Mouse (Mus musculus) liver, adult 2 months (tissue): ENCODE measurements around the gene Cryzl1. TPM values are rescaled to one million over a fixed set of nuclear protein-coding genes. Genes with fewer than 3 reads are reported as not detected.

ENCODE experiments used
- DNase-seq: peaks from one replicate; pipeline ENCODE4 v3.0.0-alpha.2; 2011; ENCODE audit warnings: low read depth, low spot score; ENCODE audit errors: extremely low read depth
- H3K27ac ChIP-seq: fragments of 200-500 bp; replicated peaks from 2 replicates; pipeline ENCODE4 v1.5.1; 2012; ENCODE audit warnings: low read depth, mild to moderate bottlenecking, control low read depth, inconsistent platforms, low read length; ENCODE audit not compliant: insufficient read depth
- H3K27me3 ChIP-seq: fragments of 200-500 bp; 2 replicates; pipeline ENCODE4 v1.6.1; 2012; ENCODE audit warnings: mild to moderate bottlenecking, moderate library complexity, low read length, inconsistent platforms; ENCODE audit not compliant: control insufficient read depth, insufficient read depth
- H3K36me3 ChIP-seq: fragments of 200-500 bp; 2 replicates; pipeline ENCODE4 v1.6.1; 2012; ENCODE audit warnings: low read length, inconsistent platforms; ENCODE audit not compliant: control insufficient read depth, insufficient read depth
- H3K4me1 ChIP-seq: fragments of 200-500 bp; 2 replicates; pipeline ENCODE4 v1.6.1; 2011; ENCODE audit warnings: low read length; ENCODE audit not compliant: control insufficient read depth, insufficient read depth
- H3K4me3 ChIP-seq: fragments of 200-500 bp; 2 replicates; pipeline ENCODE4 v1.5.1; 2011; ENCODE audit warnings: low read depth, mild to moderate bottlenecking, control low read depth, low read length, moderate library complexity; ENCODE audit not compliant: insufficient read depth
- H3K79me2 ChIP-seq: fragments of 200-500 bp; 2 replicates; pipeline ENCODE4 v1.6.1; 2012; ENCODE audit warnings: inconsistent platforms, mild to moderate bottlenecking, low read length, moderate library complexity; ENCODE audit not compliant: control insufficient read depth, insufficient read depth
- H3K9ac ChIP-seq: fragments of 200-500 bp; 2 replicates; pipeline ENCODE4 v1.6.1; 2012; ENCODE audit warnings: low read depth, mild to moderate bottlenecking, control low read depth, inconsistent platforms, low read length
- CTCF ChIP-seq: fragments of 200-500 bp; IDR thresholded peaks from 2 replicates; pipeline ENCODE4 v1.5.1; 2011; ENCODE audit warnings: low read depth, low read length, control low read depth
- POLR2A ChIP-seq: fragments of 200-500 bp; IDR thresholded peaks from 2 replicates; pipeline ENCODE4 v1.6.1; 2011; ENCODE audit warnings: low read length, control low read depth; ENCODE audit not compliant: insufficient read depth; ENCODE audit errors: extremely low read depth
- WGBS: fragments of 180-500 bp; shearing (Covaris S2); methylation state at CpG from one replicate; pipeline ENCODE4 v1.1.7; 2018; 5-methylcytosine and 5-hydroxymethylcytosine counted together
- polyA plus RNA-seq: library from polyadenylated mRNA; depleted of rRNA; stranded (reverse); fragments of >200 nt; gene quantifications from 2 replicates; pipeline ENCODE4 v1.2.3, GENCODE M21; 2012; rRNA removed
- total RNA-seq: library from RNA; depleted of rRNA; stranded (reverse); fragments of >200 nt; gene quantifications from 2 replicates; pipeline ENCODE4 v1.2.3, GENCODE M21; 2014; rRNA removed

Cryzl1 gene
- total RNA-seq = 23.1 and 24.6 TPM in 2 replicates
- polyA plus RNA-seq = 9.6 and 10.1 TPM in 2 replicates

DNA sequence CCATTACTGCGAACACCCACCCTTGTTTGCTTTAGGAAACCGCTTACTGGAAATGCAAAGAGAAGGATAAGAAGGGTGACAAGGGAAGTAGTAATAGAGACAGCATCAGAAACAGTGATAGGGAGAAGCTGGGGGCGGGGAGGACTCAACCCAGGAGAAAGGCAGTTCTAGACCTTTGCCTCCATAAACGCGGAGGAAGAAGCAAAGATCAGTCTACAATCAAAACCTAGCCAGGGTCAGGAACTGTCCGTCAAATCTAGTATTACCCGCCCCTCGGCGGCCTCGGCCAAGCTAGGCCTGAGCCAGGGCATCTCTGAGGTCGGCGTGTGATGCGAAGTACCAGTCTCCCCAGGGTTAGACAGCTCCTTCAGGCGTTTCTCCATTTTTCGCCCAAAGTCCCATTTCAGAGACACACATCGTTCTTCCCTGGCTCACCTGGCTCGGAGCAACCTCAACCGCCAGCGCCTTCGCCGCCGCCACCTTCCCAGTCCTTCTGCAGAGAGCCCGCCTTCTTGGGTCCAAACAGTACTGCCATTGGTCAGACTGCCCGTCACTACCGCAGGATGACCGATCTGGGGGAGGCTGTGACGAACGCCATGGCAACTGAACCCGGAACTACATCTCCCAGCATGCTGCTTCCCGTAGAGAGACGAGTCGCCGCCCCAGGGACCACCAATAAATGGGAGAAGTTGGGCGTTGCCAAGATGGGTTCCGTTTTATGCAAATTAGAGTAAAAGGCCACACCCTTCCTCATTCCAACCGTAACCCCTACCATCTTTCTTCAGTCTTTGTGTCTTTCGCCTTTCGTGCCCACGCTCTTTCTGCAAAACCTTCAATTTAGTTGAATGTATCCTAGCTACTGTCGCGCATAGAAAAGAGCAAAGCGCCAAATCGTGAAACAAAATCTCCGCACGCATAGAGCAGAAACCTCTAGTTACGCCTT is at the start of gene Cryzl1:
Cryzl1 (minus strand) TSS at position 853 of the 943 bp plus-strand sequence.
- DNase-seq = peak; percentile 100
- under 1% methylated on average over 46 of the region's 46 CpGs for WGBS
- peaks cover 11% of the 10 kb centered on the region for H3K4me1 ChIP-seq
- H3K27ac ChIP-seq = peak within 1 kb of the TSS; percentile 75
- no peak for TF ChIP-seq CTCF
- TF ChIP-seq POLR2A = no peak
- H3K9ac ChIP-seq = peak within 1 kb of the TSS; percentile 97
- no peaks in the 10 kb centered on the region for H3K36me3 ChIP-seq
- H3K27me3 ChIP-seq = no peaks in the 10 kb centered on the region
- peaks cover 25% of the 10 kb centered on the region; the same call in 1 of the 2 replicates for H3K79me2 ChIP-seq
- H3K4me3 ChIP-seq = peak within 1 kb of the TSS; percentile 93

DNA sequence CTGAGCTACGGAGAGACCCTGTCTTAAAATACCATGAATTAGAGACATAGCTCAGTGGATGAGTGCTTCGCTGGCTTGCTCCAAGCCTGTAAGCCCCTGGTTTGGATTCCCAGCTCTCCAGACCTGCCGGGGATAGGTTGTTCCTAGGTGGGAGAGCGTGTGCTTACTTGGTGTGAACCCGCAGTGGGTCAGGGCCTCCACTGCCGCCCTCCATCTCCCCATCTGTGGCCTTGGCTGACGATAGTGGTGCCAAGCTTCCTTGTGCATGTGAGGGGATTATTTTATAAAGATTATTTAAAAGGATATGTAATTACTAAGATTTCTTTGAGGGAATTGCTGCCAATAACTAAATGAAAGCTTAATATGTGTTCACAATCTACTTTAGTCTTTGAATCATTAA is 43.8 kb upstream of the Cryzl1 start:
- H3K36me3 ChIP-seq = no peaks in the 10 kb centered on the region
- H3K27me3 ChIP-seq = no peaks in the 10 kb centered on the region
- peaks cover 38% of the 10 kb centered on the region for H3K79me2 ChIP-seq
- no peak overlapping the region for H3K9ac ChIP-seq
- H3K27ac ChIP-seq = no peak overlapping the region
- WGBS = 88% methylated on average over 7 of the region's 7 CpGs
- H3K4me3 ChIP-seq = no peak overlapping the region
- no peak for DNase-seq
- TF ChIP-seq POLR2A (no peak), CTCF (no peak)
- H3K4me1 ChIP-seq = peaks cover 2% of the 10 kb centered on the region; the same call in 1 of the 2 replicates

GRCm38 (mm10) chr16:91771334-91771733 is 42.6 kb upstream of the Cryzl1 start:
- no peak for DNase-seq
- H3K4me3 ChIP-seq = no peak overlapping the region
- peaks cover 31% of the 10 kb centered on the region for H3K79me2 ChIP-seq
- H3K9ac ChIP-seq = no peak overlapping the region
- no peaks in the 10 kb centered on the region for H3K27me3 ChIP-seq
- 77% methylated on average over 6 of the region's 6 CpGs for WGBS
- H3K36me3 ChIP-seq = no peaks in the 10 kb centered on the region
- no peak overlapping the region for H3K27ac ChIP-seq
- H3K4me1 ChIP-seq = peaks cover 7% of the 10 kb centered on the region
- TF ChIP-seq POLR2A (no peak), CTCF (no peak)

DNA sequence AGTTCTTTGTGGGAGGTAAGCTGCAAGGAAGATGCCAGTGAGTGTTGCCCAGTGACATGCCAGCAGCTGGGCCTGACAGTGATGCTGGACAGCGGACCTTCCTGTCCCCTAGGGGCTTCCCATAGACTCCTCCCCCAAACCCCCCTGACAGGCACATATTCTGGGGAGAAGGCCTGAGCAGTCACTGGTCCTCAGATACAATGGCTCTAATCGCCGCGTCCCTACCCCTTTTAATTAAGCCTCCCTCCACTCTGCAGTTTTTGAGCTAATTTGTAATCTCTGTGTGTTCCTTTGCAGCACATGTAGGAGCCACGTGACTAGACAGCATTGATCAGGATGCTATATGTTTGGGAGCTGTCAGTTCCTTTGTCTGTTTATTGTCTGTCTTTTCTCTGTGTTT is 41.9 kb upstream of the Cryzl1 start:
- TF ChIP-seq POLR2A (no peak), CTCF (no peak)
- Histone ChIP-seq H3K4me1 (peaks cover 9% of the 10 kb centered on the region), H3K79me2 (peaks cover 30% of the 10 kb centered on the region), H3K9ac (no peak overlapping the region), H3K4me3 (no peak overlapping the region), H3K36me3 (no peaks in the 10 kb centered on the region), H3K27me3 (no peaks in the 10 kb centered on the region), H3K27ac (no peak overlapping the region)
- no peak for DNase-seq
- 88% methylated on average over 5 of the region's 5 CpGs for WGBS

DNA sequence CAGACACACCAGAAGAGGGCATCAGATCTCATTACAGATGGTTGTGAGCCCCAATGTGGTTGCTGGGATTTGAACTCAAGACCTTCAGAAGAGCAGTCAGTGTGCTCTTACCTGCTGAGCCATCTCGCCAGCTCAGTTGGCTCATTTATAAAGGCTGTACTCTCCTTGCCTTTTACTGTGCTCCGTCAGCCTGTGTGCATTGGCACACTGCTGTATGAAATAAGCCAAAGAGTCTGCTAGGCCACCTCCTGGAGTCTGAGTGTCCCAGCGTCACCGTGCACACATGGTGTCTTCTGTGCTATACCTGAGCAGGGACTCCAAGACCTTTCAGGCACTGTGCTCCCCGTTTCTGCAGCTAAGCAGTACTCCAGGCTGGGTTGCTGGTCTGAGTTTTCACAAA is 41.1 kb upstream of the Cryzl1 start:
- peaks cover 27% of the 10 kb centered on the region for H3K79me2 ChIP-seq
- no peaks in the 10 kb centered on the region for H3K36me3 ChIP-seq
- 23% methylated on average over 5 of the region's 5 CpGs for WGBS
- H3K9ac ChIP-seq = no peak overlapping the region
- peaks cover 9% of the 10 kb centered on the region for H3K4me1 ChIP-seq
- DNase-seq = peak; percentile 71
- no peaks in the 10 kb centered on the region for H3K27me3 ChIP-seq
- TF ChIP-seq CTCF = no peak
- no peak for TF ChIP-seq POLR2A
- no peak overlapping the region for H3K4me3 ChIP-seq
- no peak overlapping the region for H3K27ac ChIP-seq

DNA sequence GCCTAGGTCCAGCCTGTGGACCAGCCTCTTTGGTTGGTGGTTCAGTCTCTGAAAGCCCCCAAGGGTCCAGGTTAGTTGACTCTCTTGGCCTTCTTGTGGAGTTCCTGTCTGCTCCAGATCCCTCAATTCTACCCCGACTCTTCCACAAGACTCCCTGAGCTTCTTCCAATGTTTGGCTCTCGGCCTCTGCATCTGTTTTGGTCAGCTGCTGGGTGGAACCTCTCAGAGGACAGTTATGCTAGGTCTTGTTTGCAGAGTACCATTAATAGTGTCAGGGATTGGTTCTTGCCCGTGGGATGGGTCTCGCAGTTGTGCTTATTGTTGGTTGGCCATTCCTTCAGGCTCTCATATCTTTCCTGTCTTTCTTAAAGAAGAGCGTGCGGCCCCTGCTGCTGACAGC is 39.8 kb upstream of the Cryzl1 start:
- Histone ChIP-seq H3K4me1 (peaks cover 9% of the 10 kb centered on the region), H3K36me3 (no peaks in the 10 kb centered on the region), H3K27ac (no peak overlapping the region), H3K4me3 (no peak overlapping the region), H3K9ac (no peak overlapping the region), H3K79me2 (peaks cover 30% of the 10 kb centered on the region), H3K27me3 (no peaks in the 10 kb centered on the region)
- DNase-seq = no peak
- no peak for TF ChIP-seq POLR2A
- TF ChIP-seq CTCF = no peak
- 93% methylated on average over 6 of the region's 6 CpGs for WGBS
